In genomic region chr11:70021264-70022132, GRCm38 (mm10) we compare ENCODE assay signal across 8 mouse cellular contexts. TPM values are rescaled to one million over a fixed set of nuclear protein-coding genes. Genes with fewer than 3 reads are reported as not detected.
A peak's percentile ranks its signal among the peaks of the same experiment; 100 is the strongest.
DNase-seq lines count a peak whose midpoint lies in the region; ATAC-seq lines count a peak whose summit lies in the region.

No protein-coding gene starts in this region.

- DNase-seq in adipocyte (ENCODE audit: low spot score) = peak; percentile 93
- peak; percentile 100 for DNase-seq in embryo, embryonic 10 days (ENCODE audit: low spot score)
- peak; percentile 97 for DNase-seq in gastrocnemius, postnatal 10 days
- DNase-seq in left cerebral cortex, postnatal 10 days (ENCODE audit: extremely low spot score in 1 of 2, low spot score in 2 of 2) = peak; percentile 98 to 99
- peak; percentile 95 for DNase-seq in right cerebral cortex, postnatal 25 days
- peak; percentile 96 to 99 for DNase-seq in urinary bladder, postnatal 4 days (ENCODE audit: low spot score in 2 of 2)

- peak; percentile 69 for ATAC-seq in inflammation-experienced regulatory T-cells, adult 6 months
- ATAC-seq in megakaryocyte-erythroid progenitor cell, adult 5-6 weeks (replicated peaks; ENCODE audit: low FRiP score, low TSS enrichment, poor library complexity, severe bottlenecking) = peak; percentile 85

- intact Hi-C loops in left cerebral cortex, postnatal 10 days (cut with DNase I) = no loop called here

RNA-seq across cellular contexts. Expression of gene Dlg4, which starts 4.8 kb away (rescaled TPM):
- 10 to 100 TPM; 16.5 to 28.7 TPM for total RNA-seq in gastrocnemius, postnatal 10 days (2021)
- 10 to 100 TPM in 2 of 3 experiments, 1 to 10 TPM in 1; 7.1 to 14.6 (median 11.2) TPM for polyA plus RNA-seq in inflammation-experienced regulatory T-cells, adult 6 months (2017; shearing (Covaris generic))
- 100 to 1,000 TPM; 871 to 875 TPM for total RNA-seq in left cerebral cortex, postnatal 10 days (2021)
- 2.1 and 3.0 TPM in 2 replicates for total RNA-seq in megakaryocyte-erythroid progenitor cell, adult 5-6 weeks (2014; fragmentation: Nextera tagmentation)
- 0.23 and 0.76 TPM in 2 replicates for total RNA-seq in megakaryocyte-erythroid progenitor cell, adult 5-6 weeks (2017)

RNA-seq across cellular contexts. Expression of gene Acadvl, which starts 6.3 kb away (rescaled TPM):
- 100 to 1,000 TPM; 217 to 254 TPM for total RNA-seq in gastrocnemius, postnatal 10 days (2021)
- polyA plus RNA-seq in inflammation-experienced regulatory T-cells, adult 6 months (2017; shearing (Covaris generic)) = 100 to 1,000 TPM; 110 to 132 (median 128) TPM
- total RNA-seq in left cerebral cortex, postnatal 10 days (2021) = 10 to 100 TPM; 44.8 to 48.0 TPM
- 50.8 and 85.0 TPM in 2 replicates for total RNA-seq in megakaryocyte-erythroid progenitor cell, adult 5-6 weeks (2014; fragmentation: Nextera tagmentation)
- 58.1 and 70.7 TPM in 2 replicates for total RNA-seq in megakaryocyte-erythroid progenitor cell, adult 5-6 weeks (2017)

RNA-seq across cellular contexts. Expression of gene Dvl2, which starts 21.1 kb away (rescaled TPM):
- 10 to 100 TPM in 1 of 2 experiments, 1 to 10 TPM in 1; 8.2 to 14.7 TPM for total RNA-seq in gastrocnemius, postnatal 10 days (2021)
- 1 to 10 TPM; 2.5 to 5.0 (median 4.9) TPM for polyA plus RNA-seq in inflammation-experienced regulatory T-cells, adult 6 months (2017; shearing (Covaris generic))
- 10 to 100 TPM; 27.5 to 30.3 TPM for total RNA-seq in left cerebral cortex, postnatal 10 days (2021)
- 20.3 and 30.0 TPM in 2 replicates for total RNA-seq in megakaryocyte-erythroid progenitor cell, adult 5-6 weeks (2014; fragmentation: Nextera tagmentation)
- 15.8 and 20.8 TPM in 2 replicates for total RNA-seq in megakaryocyte-erythroid progenitor cell, adult 5-6 weeks (2017)

RNA-seq across cellular contexts. Expression of gene Phf23, which starts 25.9 kb away (rescaled TPM):
- 10 to 100 TPM; 22.2 to 28.9 TPM for total RNA-seq in gastrocnemius, postnatal 10 days (2021)
- 10 to 100 TPM; 32.7 to 38.3 (median 36.0) TPM for polyA plus RNA-seq in inflammation-experienced regulatory T-cells, adult 6 months (2017; shearing (Covaris generic))
- total RNA-seq in left cerebral cortex, postnatal 10 days (2021) = 10 to 100 TPM; 35.2 to 38.6 TPM
- total RNA-seq in megakaryocyte-erythroid progenitor cell, adult 5-6 weeks (2014; fragmentation: Nextera tagmentation) = 49.1 and 53.9 TPM in 2 replicates
- 46.2 and 53.7 TPM in 2 replicates for total RNA-seq in megakaryocyte-erythroid progenitor cell, adult 5-6 weeks (2017)

RNA-seq across cellular contexts. Expression of gene Gabarap, which starts 30.6 kb away (rescaled TPM):
- 100 to 1,000 TPM; 195 to 228 TPM for total RNA-seq in gastrocnemius, postnatal 10 days (2021)
- 100 to 1,000 TPM; 352 to 384 (median 366) TPM for polyA plus RNA-seq in inflammation-experienced regulatory T-cells, adult 6 months (2017; shearing (Covaris generic))
- 100 to 1,000 TPM; 252 to 266 TPM for total RNA-seq in left cerebral cortex, postnatal 10 days (2021)
- 267 and 278 TPM in 2 replicates for total RNA-seq in megakaryocyte-erythroid progenitor cell, adult 5-6 weeks (2014; fragmentation: Nextera tagmentation)
- 222 and 223 TPM in 2 replicates for total RNA-seq in megakaryocyte-erythroid progenitor cell, adult 5-6 weeks (2017)

Comparison
In these comparisons a context has a peak if more than half of its experiments do, and no peak if none do; other contexts are left out.
1. Peak in every context shown above with its lines: DNase-seq and ATAC-seq.
2. RNA of gene Dlg4, which starts 4.8 kb away (total RNA-seq): 871 to 875 TPM in left cerebral cortex, postnatal 10 days; 16.5 to 28.7 TPM in gastrocnemius, postnatal 10 days and 0.23 to 3.0 TPM in megakaryocyte-erythroid progenitor cell, adult 5-6 weeks; every median in the first group is over 10 times any median in the second.